Mouse (Mus musculus) cerebellum, adult 2 months (tissue): ENCODE data around the gene Tnik.

Experiments
- CTCF ChIP-seq: fragments of 200-500 bp; IDR thresholded peaks from 2 replicates; pipeline ENCODE4 v1.5.1; 2011; ENCODE audit warnings: low read depth, mild to moderate bottlenecking, control low read depth, low read length, moderate library complexity, borderline replicate concordance; ENCODE audit not compliant: insufficient read depth
- POLR2A ChIP-seq: fragments of 200-500 bp; IDR thresholded peaks from 2 replicates; pipeline ENCODE4 v1.6.1; 2011; ENCODE audit warnings: low read length, control low read depth, borderline replicate concordance; ENCODE audit not compliant: insufficient read depth

DNA sequence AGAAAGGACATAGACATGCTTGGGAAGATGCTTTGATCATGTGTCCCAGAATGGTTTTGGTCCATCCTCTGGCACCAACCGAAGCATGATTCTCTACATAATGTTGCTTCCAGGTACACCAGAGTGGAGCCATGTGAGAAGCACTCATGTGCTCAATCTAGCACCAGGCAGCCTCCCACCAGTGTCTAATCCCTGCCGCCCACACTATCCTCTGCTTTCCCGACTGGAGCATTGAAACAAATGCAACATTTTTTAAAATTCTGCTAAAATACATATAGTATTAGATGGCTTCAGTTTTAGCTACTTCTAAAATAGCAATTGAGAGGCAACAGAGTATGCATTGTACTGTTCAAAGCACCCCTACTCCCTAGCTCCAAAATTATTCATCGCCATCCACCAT lies 264.2 kb downstream of the Tnik start:
- no peak for TF ChIP-seq CTCF
- TF ChIP-seq POLR2A: no peak
